9 mouse cellular contexts compared by ENCODE assay signal in genomic region chr13:13529115-13529542, GRCm38 (mm10).
A peak's percentile ranks its signal among the peaks of the same experiment; 100 is the strongest.
DNase-seq lines count a peak whose midpoint lies in the region; ATAC-seq lines count a peak whose summit lies in the region.
"Had no signal": no experiment of that assay in that cellular context is flagged by ENCODE, and none has a peak within 500 bp of the region (broad histone marks: within the 10 kb centered on the region; RNA-seq: fewer than 3 reads in every experiment).

No protein-coding gene starts in this region.

- no peaks in the 10 kb centered on the region for H3K9me3 ChIP-seq in hindbrain, embryonic 16.5 days (ENCODE audit: control insufficient read depth, low read length)
- no peaks in the 10 kb centered on the region for H3K9me3 ChIP-seq in heart, embryonic 10.5 days

- no peaks in the 10 kb centered on the region for H3K27me3 ChIP-seq in hindbrain, embryonic 16.5 days (replicated peaks; ENCODE audit: control insufficient read depth, insufficient read depth, low read length)
- H3K27me3 ChIP-seq in heart, embryonic 10.5 days (ENCODE audit: insufficient read depth, poor library complexity, severe bottlenecking) = no peaks in the 10 kb centered on the region

- no peak for ATAC-seq in hindbrain, embryonic 16.5 days
- ATAC-seq: hindbrain, postnatal 0 days had no signal

- WGBS in hindbrain, embryonic 16.5 days = 76% methylated on average over 11 of the region's 11 CpGs
- 52% methylated on average over 11 of the region's 11 CpGs for WGBS in heart, embryonic 10.5 days

- H3K4me3 ChIP-seq in hindbrain, embryonic 16.5 days (ENCODE audit: low read length) = no peak overlapping the region
- H3K4me3 ChIP-seq in heart, embryonic 10.5 days = no peak overlapping the region

- no peaks in the 10 kb centered on the region for H3K4me1 ChIP-seq in hindbrain, embryonic 16.5 days (ENCODE audit: control insufficient read depth, insufficient read depth, low read depth, low read length)
- peaks cover 35% of the 10 kb centered on the region for H3K4me1 ChIP-seq in heart, embryonic 10.5 days

- H3K27ac ChIP-seq in hindbrain, embryonic 16.5 days (ENCODE audit: low read depth, low read length) = no peak overlapping the region
- H3K27ac ChIP-seq in heart, embryonic 10.5 days = no peak overlapping the region
- H3K27ac ChIP-seq: hindbrain, postnatal 0 days had no signal

- peak; percentile 66 for DNase-seq in CD4-positive helper T cell, adult 2 months (ENCODE audit: low read depth, low spot score)
- DNase-seq in adrenal gland, postnatal 10 days = peak; percentile 57
- peak; percentile 67 for DNase-seq in induced T-regulatory cell, adult 2 months (ENCODE audit: low read depth)
- peak; percentile 72 for DNase-seq in naive thymus-derived CD4-positive, alpha-beta T cell, adult 2 months (ENCODE audit: low read depth)
- no peak for DNase-seq in left cerebral cortex, postnatal 36 days (ENCODE audit: low spot score in 2 of 2)
- DNase-seq in testis, postnatal 10 days (ENCODE audit: low spot score) = no peak
- no peak for DNase-seq in heart, embryonic 10.5 days (ENCODE audit: low spot score)

- H3K4me2 ChIP-seq in hindbrain, embryonic 16.5 days (ENCODE audit: low read length) = no peak overlapping the region

- H3K9ac ChIP-seq in hindbrain, embryonic 16.5 days (ENCODE audit: low read depth, low read length) = no peak overlapping the region

- no peaks in the 10 kb centered on the region for H3K36me3 ChIP-seq in hindbrain, embryonic 16.5 days (ENCODE audit: control insufficient read depth, insufficient read depth, low read length)
- no peaks in the 10 kb centered on the region for H3K36me3 ChIP-seq in heart, embryonic 10.5 days

- intact Hi-C loops in left cerebral cortex, postnatal 36 days (cut with DNase I) = no loop called here

Comparison
In these comparisons a context has a peak if more than half of its experiments do, and no peak if none do; other contexts are left out.
1. DNase-seq: peak in CD4-positive helper T cell, adult 2 months (single experiment), adrenal gland, postnatal 10 days (single experiment), induced T-regulatory cell, adult 2 months (single experiment) and naive thymus-derived CD4-positive, alpha-beta T cell, adult 2 months (single experiment); none in left cerebral cortex, postnatal 36 days (0 of 2), testis, postnatal 10 days (single experiment) and heart, embryonic 10.5 days (single experiment).